Mouse (Mus musculus) heart, embryonic 16.5 days (tissue): ENCODE data around the gene Gstt3. TPM values are rescaled to one million over a fixed set of nuclear protein-coding genes. Genes with fewer than 3 reads are reported as not detected.
"Not testable (repeated sequence)": the region's sequence is repeated elsewhere in the genome, so short reads cannot be mapped to it uniquely, and the experiment has no call there.

Source experiments
- ATAC-seq: fragments of 200-750 bp; cut with Nextera tagmentation; replicated peaks from 2 replicates; pipeline ENCODE4 v1.8.0; 2017; ENCODE audit warnings: moderate number of reproducible peaks; ENCODE audit not compliant: insufficient read depth, low FRiP score; ENCODE audit errors: extremely low read depth
- H3K27ac ChIP-seq: fragments of 300-500 bp; sonication (generic); 2 replicates; pipeline ENCODE4 v1.5.1; 2014; ENCODE audit warnings: mild to moderate bottlenecking, low read length, control low read depth, moderate library complexity
- H3K27me3 ChIP-seq: fragments of 300-500 bp; sonication (generic); 2 replicates; pipeline ENCODE4 v1.6.1; 2014; ENCODE audit warnings: low read length, mixed read lengths; ENCODE audit not compliant: control insufficient read depth, insufficient read depth
- H3K36me3 ChIP-seq: fragments of 300-500 bp; sonication (generic); 2 replicates; pipeline ENCODE4 v1.6.1; 2014; ENCODE audit not compliant: control insufficient read depth, insufficient read depth
- H3K4me1 ChIP-seq: fragments of 300-500 bp; sonication (generic); 2 replicates; pipeline ENCODE4 v1.6.1; 2014; ENCODE audit warnings: low read length, mixed read lengths; ENCODE audit not compliant: control insufficient read depth, insufficient read depth
- H3K4me2 ChIP-seq: fragments of 300-500 bp; sonication (generic); 2 replicates; pipeline ENCODE4 v1.6.1; 2014; ENCODE audit warnings: low read depth, mild to moderate bottlenecking, control low read depth, low read length
- H3K4me3 ChIP-seq: fragments of 300-500 bp; sonication (generic); 2 replicates; pipeline ENCODE4 v1.5.1; 2014; ENCODE audit warnings: mild to moderate bottlenecking, control low read depth, low read length
- H3K9ac ChIP-seq: fragments of 300-500 bp; sonication (generic); 2 replicates; pipeline ENCODE4 v1.6.1; 2014; ENCODE audit warnings: low read length, control low read depth
- H3K9me3 ChIP-seq: fragments of 300-500 bp; sonication (generic); replicated peaks from 2 replicates; pipeline ENCODE4 v1.6.1; 2016; ENCODE audit warnings: low read length; ENCODE audit not compliant: control insufficient read depth
- WGBS: fragments of 180-500 bp; shearing (Covaris S2); extraction: QIAGEN DNeasy Blood & Tissue Kit; methylation state at CpG from one replicate; pipeline ENCODE4 v1.1.7; 2014; 5-methylcytosine and 5-hydroxymethylcytosine counted together
- polyA plus RNA-seq: library from polyadenylated mRNA; unstranded; fragments of >200 nt; fragmentation: Nextera tagmentation; extraction: Ambion mirVana; gene quantifications from 2 replicates; pipeline ENCODE4 v1.2.1, GENCODE M21; 2015

Gene Gstt3
- polyA plus RNA-seq, 1 experiment from 2014 or later: 5.6 TPM

- Histone ChIP-seq H3K27me3 (no peaks in the 10 kb centered on the region), H3K9ac (peak within 1 kb of the TSS; percentile 82), H3K27ac (peak within 1 kb of the TSS; percentile 37; the same call in 1 of the 2 replicates), H3K4me2 (peak within 1 kb of the TSS; percentile 99), H3K4me3 (peak within 1 kb of the TSS; percentile 84), H3K36me3 (no peaks in the 10 kb centered on the region), H3K9me3 (no peaks in the 10 kb centered on the region), H3K4me1 (peaks cover 5% of the 10 kb centered on the region; the same call in 1 of the 2 replicates)
- under 1% methylated on average over 47 of the region's 47 CpGs for WGBS
- peak; percentile 93 for ATAC-seq
These were observed 8.2 kb downstream of the Gstt3 start, which contains the start of gene Ddt for GRCm38 (mm10) chr10:75772795-75773664. Ddt (minus strand) TSS chr10:75773414.

- H3K27me3 ChIP-seq, H3K4me1 ChIP-seq, H3K4me3 ChIP-seq, H3K4me2 ChIP-seq, H3K9ac ChIP-seq, H3K27ac ChIP-seq, H3K9me3 ChIP-seq, ATAC-seq, H3K36me3 ChIP-seq: not testable (repeated sequence)
- WGBS: 25% methylated on average over 5 of the region's 5 CpGs
These were observed 13.5 kb downstream of the Gstt3 start for GRCm38 (mm10) chr10:75767756-75768155.

GRCm38 (mm10) chr10:75766856-75767255, 14.4 kb downstream of the Gstt3 start:
- H3K27ac ChIP-seq: no peak overlapping the region
- ATAC-seq: no peak
- H3K9ac ChIP-seq: no peak overlapping the region
- 82% methylated on average over 6 of the region's 6 CpGs for WGBS
- H3K4me1 ChIP-seq: peaks cover 2% of the 10 kb centered on the region; the same call in 1 of the 2 replicates
- 0 out of 2 replicates have a peak, but pooled peaks cover 3% of the 10 kb centered on the region for H3K27me3 ChIP-seq
- H3K4me2 ChIP-seq: no peak overlapping the region
- no peaks in the 10 kb centered on the region for H3K9me3 ChIP-seq
- H3K4me3 ChIP-seq: no peak overlapping the region
- H3K36me3 ChIP-seq: no peaks in the 10 kb centered on the region

GRCm38 (mm10) chr10:75764519-75765473, 16.4 kb downstream of the Gstt3 start:
- Histone ChIP-seq H3K9me3 (no peaks in the 10 kb centered on the region), H3K4me1 (peaks cover 2% of the 10 kb centered on the region; the same call in 1 of the 2 replicates), H3K4me2 (peak overlapping the region; percentile 72), H3K27me3 (0 out of 2 replicates have a peak, but pooled peaks cover 3% of the 10 kb centered on the region), H3K4me3 (peak overlapping the region; percentile 84), H3K9ac (peak overlapping the region; percentile 79), H3K27ac (peak overlapping the region; percentile 41), H3K36me3 (peaks cover 5% of the 10 kb centered on the region; the same call in 1 of the 2 replicates)
- under 1% methylated on average over 27 of the region's 27 CpGs for WGBS
- peak; percentile 14; the same call in 1 of the 2 replicates for ATAC-seq

- Histone ChIP-seq H3K9ac (peak within 1 kb of the TSS; percentile 79), H3K4me2 (peak within 1 kb of the TSS; percentile 93), H3K4me3 (peak within 1 kb of the TSS; percentile 84), H3K27ac (peak within 1 kb of the TSS; percentile 58), H3K4me1 (peaks cover 2% of the 10 kb centered on the region; the same call in 1 of the 2 replicates), H3K36me3 (peaks cover 5% of the 10 kb centered on the region; the same call in 1 of the 2 replicates), H3K9me3 (no peaks in the 10 kb centered on the region), H3K27me3 (0 out of 2 replicates have a peak, but pooled peaks cover 3% of the 10 kb centered on the region)
- peak; percentile 98 for ATAC-seq
- WGBS: under 1% methylated on average over 61 of the region's 61 CpGs
These were observed 17.3 kb downstream of the Gstt3 start, which contains the start of gene Cabin1 for GRCm38 (mm10) chr10:75763682-75764518. Cabin1 (minus strand) TSS chr10:75764341.

- Histone ChIP-seq H3K4me3 (no peak overlapping the region), H3K9me3 (no peaks in the 10 kb centered on the region; the same call in 1 of the 2 replicates), H3K36me3 (peaks cover 9% of the 10 kb centered on the region), H3K4me1 (peaks cover 2% of the 10 kb centered on the region; the same call in 1 of the 2 replicates), H3K27ac (no peak overlapping the region), H3K27me3 (0 out of 2 replicates have a peak, but pooled peaks cover 3% of the 10 kb centered on the region), H3K9ac (no peak overlapping the region), H3K4me2 (no peak overlapping the region)
- 76% methylated on average over 3 of the region's 3 CpGs for WGBS
- no peak for ATAC-seq
These were observed 18.8 kb downstream of the Gstt3 start for GRCm38 (mm10) chr10:75762413-75762812.

- Histone ChIP-seq H3K27ac (no peak overlapping the region), H3K36me3 (peaks cover 10% of the 10 kb centered on the region), H3K9ac (no peak overlapping the region), H3K27me3 (no peaks in the 10 kb centered on the region), H3K4me3 (no peak overlapping the region), H3K9me3 (no peaks in the 10 kb centered on the region; the same call in 1 of the 2 replicates), H3K4me2 (no peak overlapping the region), H3K4me1 (peaks cover 2% of the 10 kb centered on the region; the same call in 1 of the 2 replicates)
- no peak for ATAC-seq
- 95% methylated on average over 3 of the region's 3 CpGs for WGBS
These were observed 20.9 kb downstream of the Gstt3 start for GRCm38 (mm10) chr10:75760311-75760710.

- Histone ChIP-seq H3K4me3 (no peak overlapping the region), H3K27me3 (no peaks in the 10 kb centered on the region), H3K4me2 (no peak overlapping the region), H3K9me3 (no peaks in the 10 kb centered on the region; the same call in 1 of the 2 replicates), H3K36me3 (peaks cover 40% of the 10 kb centered on the region), H3K27ac (no peak overlapping the region), H3K4me1 (no peaks in the 10 kb centered on the region), H3K9ac (no peak overlapping the region)
- ATAC-seq: no peak
- 89% methylated on average over 11 of the region's 11 CpGs for WGBS
These were observed 24.5 kb downstream of the Gstt3 start for GRCm38 (mm10) chr10:75756719-75757118.
